Mouse (Mus musculus) forebrain, postnatal 0 days (tissue): ENCODE data around the gene Pgm1. TPM values are rescaled to one million over a fixed set of nuclear protein-coding genes. Genes with fewer than 3 reads are reported as not detected.
A peak's percentile ranks its signal among the peaks of the same experiment; 100 is the strongest.

Experiments used
- ATAC-seq: fragments of 200-750 bp; cut with Nextera tagmentation; 2 replicates; pipeline ENCODE4 v1.8.0; 2017; ENCODE audit warnings: mild to moderate bottlenecking, moderate library complexity
- DNase-seq: peaks from one replicate; pipeline ENCODE4 v3.0.0-alpha.2; 2015
- H3K27ac ChIP-seq: fragments of 300-500 bp; sonication (generic); 2 replicates; pipeline ENCODE4 v1.5.1; 2014; ENCODE audit warnings: low read depth, mild to moderate bottlenecking, antibody characterized with exemption, low read length, moderate library complexity, mixed read lengths
- H3K27me3 ChIP-seq: fragments of 300-500 bp; sonication (generic); 2 replicates; pipeline ENCODE4 v1.6.1; 2014; ENCODE audit warnings: mild to moderate bottlenecking, low read length, mixed read lengths; ENCODE audit not compliant: insufficient read depth
- H3K36me3 ChIP-seq: fragments of 300-500 bp; sonication (generic); 2 replicates; pipeline ENCODE4 v1.6.1; 2014; ENCODE audit warnings: mild to moderate bottlenecking, moderate library complexity; ENCODE audit not compliant: insufficient read depth
- H3K4me1 ChIP-seq: fragments of 300-500 bp; sonication (generic); 2 replicates; pipeline ENCODE4 v1.6.1; 2014; ENCODE audit warnings: antibody characterized with exemption; ENCODE audit not compliant: insufficient read depth
- H3K4me2 ChIP-seq: fragments of 300-500 bp; sonication (generic); 2 replicates; pipeline ENCODE4 v1.6.1; 2014; ENCODE audit warnings: low read depth, mild to moderate bottlenecking, moderate library complexity
- H3K4me3 ChIP-seq: fragments of 300-500 bp; sonication (generic); 2 replicates; pipeline ENCODE4 v1.5.1; 2014; ENCODE audit warnings: low read depth, low read length, mixed read lengths
- H3K9ac ChIP-seq: fragments of 300-500 bp; sonication (generic); 2 replicates; pipeline ENCODE4 v1.6.1; 2014; ENCODE audit warnings: mild to moderate bottlenecking
- H3K9me3 ChIP-seq: fragments of 300-500 bp; sonication (generic); 2 replicates; pipeline ENCODE4 v1.6.1; 2016; ENCODE audit warnings: low read length
- CTCF ChIP-seq: sonication (generic); IDR thresholded peaks from 2 replicates; pipeline ENCODE4 v1.5.1; 2016; ENCODE audit warnings: antibody characterized with exemption, control low read depth, low read depth
- WGBS: fragments of 180-500 bp; shearing (Covaris S2); extraction: QIAGEN DNeasy Blood & Tissue Kit; methylation state at CpG from one replicate; pipeline ENCODE4 v1.1.7; 2014; 5-methylcytosine and 5-hydroxymethylcytosine counted together
- polyA plus RNA-seq: library from polyadenylated mRNA; unstranded; fragments of >200 nt; fragmentation: Nextera tagmentation; extraction: Ambion mirVana; gene quantifications from 2 replicates; pipeline ENCODE4 v1.2.1, GENCODE M21; 2015
- total RNA-seq: library from RNA; depleted of rRNA; stranded (reverse); fragments of >200 nt; gene quantifications from 2 replicates; pipeline ENCODE4 v1.2.3, GENCODE M21; 2014; rRNA removed

The Pgm1 gene
- total RNA-seq (52.5 and 73.5 TPM in 2 replicates), polyA plus RNA-seq (52.8 and 64.6 TPM in 2 replicates)

- no peaks in the 10 kb centered on the region for H3K9me3 ChIP-seq
- 4% methylated on average over 23 of the region's 23 CpGs for WGBS
- H3K27ac ChIP-seq: peak within 1 kb of the TSS; percentile 69
- peak; percentile 80 for ATAC-seq
- peak within 1 kb of the TSS; percentile 76 for H3K4me3 ChIP-seq
- H3K9ac ChIP-seq: peak within 1 kb of the TSS; percentile 78
- H3K36me3 ChIP-seq: no peaks in the 10 kb centered on the region
- DNase-seq: no peak
- 0 out of 2 replicates have a peak, but pooled peaks cover 3% of the 10 kb centered on the region for H3K4me1 ChIP-seq
- peak within 1 kb of the TSS; percentile 94 for H3K4me2 ChIP-seq
- no peak for TF ChIP-seq CTCF
- H3K27me3 ChIP-seq: no peaks in the 10 kb centered on the region
Measured at GRCm38 (mm10) chr4:99929149-99929612, at the start of gene Pgm1. Gene Pgm1, plus strand, starts transcription at chr4:99929414.

- TF ChIP-seq CTCF: peak; percentile 71
- H3K4me1 ChIP-seq: no peaks in the 10 kb centered on the region
- H3K27me3 ChIP-seq: no peaks in the 10 kb centered on the region
- H3K4me3 ChIP-seq: no peak overlapping the region
- no peak for ATAC-seq
- no peak overlapping the region for H3K4me2 ChIP-seq
- H3K36me3 ChIP-seq: no peaks in the 10 kb centered on the region
- H3K9ac ChIP-seq: no peak overlapping the region
- DNase-seq: peak; percentile 61
- no peak overlapping the region for H3K27ac ChIP-seq
- H3K9me3 ChIP-seq: no peaks in the 10 kb centered on the region
Measured at GRCm38 (mm10) chr4:99881882-99882281, 47.3 kb upstream of the Pgm1 start.

GRCm38 (mm10) chr4:99882405-99882804 lies 46.8 kb upstream of the Pgm1 start:
- no peak for TF ChIP-seq CTCF
- Histone ChIP-seq H3K36me3 (no peaks in the 10 kb centered on the region), H3K27ac (no peak overlapping the region), H3K4me2 (no peak overlapping the region), H3K9ac (no peak overlapping the region), H3K4me3 (no peak overlapping the region), H3K9me3 (no peaks in the 10 kb centered on the region), H3K27me3 (no peaks in the 10 kb centered on the region), H3K4me1 (no peaks in the 10 kb centered on the region)
- DNase-seq (no peak), ATAC-seq (no peak)

- H3K9ac ChIP-seq: no peak overlapping the region
- H3K4me2 ChIP-seq: no peak overlapping the region
- no peaks in the 10 kb centered on the region for H3K9me3 ChIP-seq
- DNase-seq (peak; percentile 30), ATAC-seq (no peak)
- TF ChIP-seq CTCF: peak; percentile 67
- H3K4me1 ChIP-seq: no peaks in the 10 kb centered on the region
- H3K36me3 ChIP-seq: no peaks in the 10 kb centered on the region
- 67% methylated on average over 4 of the region's 4 CpGs for WGBS
- no peak overlapping the region for H3K4me3 ChIP-seq
- H3K27me3 ChIP-seq: no peaks in the 10 kb centered on the region
- no peak overlapping the region for H3K27ac ChIP-seq
Measured at GRCm38 (mm10) chr4:99913894-99914451, 15.2 kb upstream of the Pgm1 start.

GRCm38 (mm10) chr4:99926380-99926779 lies 2.8 kb upstream of the Pgm1 start:
- Histone ChIP-seq H3K4me3 (no peak overlapping the region), H3K9ac (no peak overlapping the region), H3K27ac (no peak overlapping the region), H3K36me3 (no peaks in the 10 kb centered on the region), H3K4me2 (no peak overlapping the region), H3K9me3 (no peaks in the 10 kb centered on the region), H3K27me3 (no peaks in the 10 kb centered on the region), H3K4me1 (0 out of 2 replicates have a peak, but pooled peaks cover 3% of the 10 kb centered on the region)
- DNase-seq (no peak), ATAC-seq (no peak)
- TF ChIP-seq CTCF: no peak
- WGBS: 88% methylated on average over 4 of the region's 4 CpGs

- Histone ChIP-seq H3K4me1 (0 out of 2 replicates have a peak, but pooled peaks cover 3% of the 10 kb centered on the region), H3K27me3 (no peaks in the 10 kb centered on the region), H3K4me2 (peak overlapping the region; percentile 94; the same call in 1 of the 2 replicates), H3K36me3 (no peaks in the 10 kb centered on the region), H3K27ac (no peak overlapping the region), H3K9me3 (no peaks in the 10 kb centered on the region), H3K9ac (no peak overlapping the region), H3K4me3 (no peak overlapping the region)
- TF ChIP-seq CTCF: no peak
- WGBS: 80% methylated on average over 6 of the region's 6 CpGs
- no peak for ATAC-seq
- DNase-seq: no peak
Measured at GRCm38 (mm10) chr4:99928521-99928920, 693 bp upstream of the Pgm1 start.

GRCm38 (mm10) chr4:99929613-99930517 lies 651 bp downstream of the Pgm1 start, which contains the start of gene Itgb3bp:
Gene Itgb3bp, minus strand, starts transcription at chr4:99929813.
- peak within 1 kb of the TSS; percentile 78 for H3K9ac ChIP-seq
- peak; percentile 94 for ATAC-seq
- 0 out of 2 replicates have a peak, but pooled peaks cover 3% of the 10 kb centered on the region for H3K4me1 ChIP-seq
- DNase-seq: peak; percentile 69
- no peaks in the 10 kb centered on the region for H3K27me3 ChIP-seq
- H3K27ac ChIP-seq: peak within 1 kb of the TSS; percentile 69
- peak within 1 kb of the TSS; percentile 76 for H3K4me3 ChIP-seq
- under 1% methylated on average over 57 of the region's 57 CpGs for WGBS
- no peak for TF ChIP-seq CTCF
- H3K36me3 ChIP-seq: no peaks in the 10 kb centered on the region
- H3K9me3 ChIP-seq: no peaks in the 10 kb centered on the region
- peak within 1 kb of the TSS; percentile 94 for H3K4me2 ChIP-seq
